Mouse (Mus musculus): Measurements from ENCODE around the gene Pax7. TPM values are rescaled to one million over a fixed set of nuclear protein-coding genes. Genes with fewer than 3 reads are reported as not detected.

Pax7 gene
- total and polyA plus RNA-seq, 3 experiments = not detected

- H3K4me3 ChIP-seq (ENCODE audit: control insufficient read depth in 1 of 2, insufficient read depth in 1 of 2, low read depth in 2 of 2, low read length in 2 of 2) = no peak overlapping the region
- H3K4me1 ChIP-seq (ENCODE audit: control insufficient read depth in 1 of 2, insufficient read depth in 2 of 2, low read length in 2 of 2) = no peaks in the 10 kb centered on the region
- TF ChIP-seq USF1 (IDR thresholded peaks at IDR 0.05; ENCODE audit: low read depth, low read length) = no peak
- no peak for TF ChIP-seq MYC (IDR thresholded peaks at IDR 0.05; ENCODE audit: low read depth, low read length)
- H3K9ac ChIP-seq (ENCODE audit: control insufficient read depth, low read depth, low read length, poor library complexity, severe bottlenecking) = no peak overlapping the region
- no peak overlapping the region for H3K27ac ChIP-seq (ENCODE audit: control insufficient read depth, low read depth, low read length)
- DNase-seq (ENCODE audit: low read depth, low spot score) = no peak
- no peaks in the 10 kb centered on the region for H3K27me3 ChIP-seq (ENCODE audit: control insufficient read depth in 1 of 2, insufficient read depth in 2 of 2, low read length in 2 of 2)
- H3K9me3 ChIP-seq (replicated peaks; ENCODE audit: insufficient read depth, low read length) = no peaks in the 10 kb centered on the region
- no peaks in the 10 kb centered on the region for H3K79me2 ChIP-seq (ENCODE audit: control insufficient read depth, insufficient read depth, low read length, poor library complexity)
- no peaks in the 10 kb centered on the region for H3K36me3 ChIP-seq (ENCODE audit: control insufficient read depth in 1 of 2, insufficient read depth in 2 of 2, low read length in 2 of 2)
Observed at GRCm38 (mm10) chr4:139724296-139724695, 109.0 kb downstream of the Pax7 start.

GRCm38 (mm10) chr4:139718978-139719377 lies 114.3 kb downstream of the Pax7 start:
- Histone ChIP-seq H3K79me2 (ENCODE audit: control insufficient read depth, insufficient read depth, low read length, poor library complexity) (no peaks in the 10 kb centered on the region), H3K36me3 (ENCODE audit: control insufficient read depth in 1 of 2, insufficient read depth in 2 of 2, low read length in 2 of 2) (no peaks in the 10 kb centered on the region), H3K9ac (ENCODE audit: control insufficient read depth, low read depth, low read length, poor library complexity, severe bottlenecking) (no peak overlapping the region), H3K4me1 (ENCODE audit: control insufficient read depth in 1 of 2, insufficient read depth in 2 of 2, low read length in 2 of 2) (no peaks in the 10 kb centered on the region), H3K9me3 (replicated peaks; ENCODE audit: insufficient read depth, low read length) (no peaks in the 10 kb centered on the region), H3K27me3 (ENCODE audit: control insufficient read depth in 1 of 2, insufficient read depth in 2 of 2, low read length in 2 of 2) (no peaks in the 10 kb centered on the region), H3K27ac (ENCODE audit: control insufficient read depth, low read depth, low read length) (no peak overlapping the region), H3K4me3 (ENCODE audit: control insufficient read depth in 1 of 2, insufficient read depth in 1 of 2, low read depth in 2 of 2, low read length in 2 of 2) (no peak overlapping the region)
- TF ChIP-seq RCOR1 (IDR thresholded peaks at IDR 0.05; ENCODE audit: low read depth, low read length) (no peak), TAL1 (IDR thresholded peaks at IDR 0.05; ENCODE audit: low read length) (no peak), E2F4 (IDR thresholded peaks at IDR 0.05; ENCODE audit: borderline replicate concordance, low read depth, low read length) (no peak), ETS1 (IDR thresholded peaks at IDR 0.05; ENCODE audit: low read depth, low read length) (no peak), MYC (IDR thresholded peaks at IDR 0.05; ENCODE audit: low read depth, low read length) (no peak), GATA1 (IDR thresholded peaks at IDR 0.05; ENCODE audit: low read depth, low read length) (no peak), HCFC1 (IDR thresholded peaks at IDR 0.05; ENCODE audit: low read depth, low read length) (no peak), MAX (IDR thresholded peaks at IDR 0.05; ENCODE audit: low read length) (no peak), ZNF384 (IDR thresholded peaks at IDR 0.05; ENCODE audit: low read depth, low read length) (no peak), SMC3 (IDR thresholded peaks at IDR 0.05; ENCODE audit: low read depth, low read length) (no peak)
- DNase-seq (ENCODE audit: low read depth, low spot score) = no peak

GRCm38 (mm10) chr4:139716477-139717169 lies 116.7 kb downstream of the Pax7 start:
- Histone ChIP-seq H3K27ac (ENCODE audit: control insufficient read depth, low read depth, low read length) (no peak overlapping the region), H3K4me1 (ENCODE audit: control insufficient read depth in 1 of 2, insufficient read depth in 2 of 2, low read length in 2 of 2) (no peaks in the 10 kb centered on the region), H3K4me3 (ENCODE audit: control insufficient read depth in 1 of 2, insufficient read depth in 1 of 2, low read depth in 2 of 2, low read length in 2 of 2) (no peak overlapping the region), H3K27me3 (ENCODE audit: control insufficient read depth in 1 of 2, insufficient read depth in 2 of 2, low read length in 2 of 2) (no peaks in the 10 kb centered on the region), H3K79me2 (ENCODE audit: control insufficient read depth, insufficient read depth, low read length, poor library complexity) (no peaks in the 10 kb centered on the region), H3K9ac (ENCODE audit: control insufficient read depth, low read depth, low read length, poor library complexity, severe bottlenecking) (no peak overlapping the region), H3K9me3 (replicated peaks; ENCODE audit: insufficient read depth, low read length) (no peaks in the 10 kb centered on the region), H3K36me3 (ENCODE audit: control insufficient read depth in 1 of 2, insufficient read depth in 2 of 2, low read length in 2 of 2) (no peaks in the 10 kb centered on the region)
- TF ChIP-seq SIN3A (IDR thresholded peaks at IDR 0.05; ENCODE audit: low read length) (no peak), GABPA (IDR thresholded peaks at IDR 0.05; ENCODE audit: low read depth, low read length) (no peak), ETS1 (IDR thresholded peaks at IDR 0.05; ENCODE audit: low read depth, low read length) (no peak)
- no peak for DNase-seq (ENCODE audit: low read depth, low spot score)
